Mouse (Mus musculus): ENCODE data around the gene Acot12. TPM values are rescaled to one million over a fixed set of nuclear protein-coding genes. Genes with fewer than 3 reads are reported as not detected.

Gene Acot12
- total and polyA plus RNA-seq, 3 experiments, result 0.06 TPM; not detected in 2

- Histone ChIP-seq H3K27ac (ENCODE audit: control insufficient read depth, low read depth, low read length) (no peak overlapping the region), H3K79me2 (ENCODE audit: control insufficient read depth, insufficient read depth, low read length, poor library complexity) (no peaks in the 10 kb centered on the region), H3K9me3 (replicated peaks; ENCODE audit: insufficient read depth, low read length) (no peaks in the 10 kb centered on the region), H3K9ac (ENCODE audit: control insufficient read depth, low read depth, low read length, poor library complexity, severe bottlenecking) (no peak overlapping the region), H3K4me3 (ENCODE audit: control insufficient read depth in 1 of 2, insufficient read depth in 1 of 2, low read depth in 2 of 2, low read length in 2 of 2) (no peak overlapping the region), H3K36me3 (ENCODE audit: control insufficient read depth in 1 of 2, insufficient read depth in 2 of 2, low read length in 2 of 2) (peaks cover 0 to 12% of the 10 kb centered on the region in 2 experiments; a peak in 2 of 4 replicates), H3K27me3 (ENCODE audit: control insufficient read depth in 1 of 2, insufficient read depth in 2 of 2, low read length in 2 of 2) (no peaks in the 10 kb centered on the region), H3K4me1 (ENCODE audit: control insufficient read depth in 1 of 2, insufficient read depth in 2 of 2, low read length in 2 of 2) (no peaks in the 10 kb centered on the region)
- DNase-seq (ENCODE audit: low read depth, low spot score), result no peak
- TF ChIP-seq NELFE (IDR thresholded peaks at IDR 0.05; ENCODE audit: low read depth, low read length) (no peak), ZNF384 (IDR thresholded peaks at IDR 0.05; ENCODE audit: low read depth, low read length) (peak; percentile 65; the same call in 1 of the 2 replicates)
Observed at GRCm38 (mm10) chr13:91794926-91795436, 53.7 kb downstream of the Acot12 start.

- no peak overlapping the region for H3K27ac ChIP-seq (ENCODE audit: control insufficient read depth, low read depth, low read length)
- no peaks in the 10 kb centered on the region for H3K4me1 ChIP-seq (ENCODE audit: control insufficient read depth in 1 of 2, insufficient read depth in 2 of 2, low read length in 2 of 2)
- H3K4me3 ChIP-seq (ENCODE audit: control insufficient read depth in 1 of 2, insufficient read depth in 1 of 2, low read depth in 2 of 2, low read length in 2 of 2), result no peak overlapping the region
- no peak for TF ChIP-seq MYC (IDR thresholded peaks at IDR 0.05; ENCODE audit: low read depth, low read length)
- TF ChIP-seq MAX (IDR thresholded peaks at IDR 0.05; ENCODE audit: low read length), result no peak
- TF ChIP-seq RAD21 (IDR thresholded peaks at IDR 0.05; ENCODE audit: low read depth, low read length), result no peak
- no peak for TF ChIP-seq EP300 (IDR thresholded peaks at IDR 0.05; ENCODE audit: low read depth in 1 of 2, low read length in 2 of 2)
- TF ChIP-seq ZMIZ1 (IDR thresholded peaks at IDR 0.05; ENCODE audit: low read depth, low read length), result no peak
- no peak for TF ChIP-seq CHD2 (IDR thresholded peaks at IDR 0.05; ENCODE audit: low read length)
- no peak for TF ChIP-seq TBP (IDR thresholded peaks at IDR 0.05; ENCODE audit: low read depth, low read length)
- H3K9ac ChIP-seq (ENCODE audit: control insufficient read depth, low read depth, low read length, poor library complexity, severe bottlenecking), result no peak overlapping the region
- H3K36me3 ChIP-seq (ENCODE audit: control insufficient read depth in 1 of 2, insufficient read depth in 2 of 2, low read length in 2 of 2), result peaks cover 0 to 17% of the 10 kb centered on the region in 2 experiments; a peak in 2 of 4 replicates
- H3K9me3 ChIP-seq (replicated peaks; ENCODE audit: insufficient read depth, low read length), result no peaks in the 10 kb centered on the region
- no peaks in the 10 kb centered on the region for H3K79me2 ChIP-seq (ENCODE audit: control insufficient read depth, insufficient read depth, low read length, poor library complexity)
- H3K27me3 ChIP-seq (ENCODE audit: control insufficient read depth in 1 of 2, insufficient read depth in 2 of 2, low read length in 2 of 2), result no peaks in the 10 kb centered on the region
- DNase-seq (ENCODE audit: low read depth, low spot score), result no peak
Observed at GRCm38 (mm10) chr13:91795593-91795992, 54.3 kb downstream of the Acot12 start.

GRCm38 (mm10) chr13:91796003-91796402 lies 54.7 kb downstream of the Acot12 start:
- H3K9ac ChIP-seq (ENCODE audit: control insufficient read depth, low read depth, low read length, poor library complexity, severe bottlenecking), result no peak overlapping the region
- H3K79me2 ChIP-seq (ENCODE audit: control insufficient read depth, insufficient read depth, low read length, poor library complexity), result no peaks in the 10 kb centered on the region
- no peaks in the 10 kb centered on the region for H3K27me3 ChIP-seq (ENCODE audit: control insufficient read depth in 1 of 2, insufficient read depth in 2 of 2, low read length in 2 of 2)
- no peak overlapping the region for H3K4me3 ChIP-seq (ENCODE audit: control insufficient read depth in 1 of 2, insufficient read depth in 1 of 2, low read depth in 2 of 2, low read length in 2 of 2)
- no peaks in the 10 kb centered on the region for H3K4me1 ChIP-seq (ENCODE audit: control insufficient read depth in 1 of 2, insufficient read depth in 2 of 2, low read length in 2 of 2)
- H3K27ac ChIP-seq (ENCODE audit: control insufficient read depth, low read depth, low read length), result no peak overlapping the region
- peaks cover 0 to 19% of the 10 kb centered on the region in 2 experiments; a peak in 2 of 4 replicates for H3K36me3 ChIP-seq (ENCODE audit: control insufficient read depth in 1 of 2, insufficient read depth in 2 of 2, low read length in 2 of 2)
- no peak for TF ChIP-seq ETS1 (IDR thresholded peaks at IDR 0.05; ENCODE audit: low read depth, low read length)
- no peak for TF ChIP-seq MAX (IDR thresholded peaks at IDR 0.05; ENCODE audit: low read length)
- no peak for TF ChIP-seq ZKSCAN1 (IDR thresholded peaks at IDR 0.05; ENCODE audit: low read depth, low read length)
- TF ChIP-seq MAFK (IDR thresholded peaks at IDR 0.05; ENCODE audit: borderline replicate concordance, low read depth, low read length), result no peak
- no peak for TF ChIP-seq ZC3H11A (IDR thresholded peaks at IDR 0.05; ENCODE audit: low read depth, low read length)
- no peak for TF ChIP-seq TAL1 (IDR thresholded peaks at IDR 0.05; ENCODE audit: low read length)
- TF ChIP-seq MYC (IDR thresholded peaks at IDR 0.05; ENCODE audit: low read depth, low read length), result no peak
- TF ChIP-seq RAD21 (IDR thresholded peaks at IDR 0.05; ENCODE audit: low read depth, low read length), result no peak
- no peaks in the 10 kb centered on the region for H3K9me3 ChIP-seq (replicated peaks; ENCODE audit: insufficient read depth, low read length)
- no peak for DNase-seq (ENCODE audit: low read depth, low spot score)

All from MEL (cell line).